In genomic region chr9:118980411-118980823, GRCm38 (mm10) we compare ENCODE assay signal across 8 mouse cellular contexts. TPM values are rescaled to one million over a fixed set of nuclear protein-coding genes. Genes with fewer than 3 reads are reported as not detected.
A peak's percentile ranks its signal among the peaks of the same experiment; 100 is the strongest.
DNase-seq lines count a peak whose midpoint lies in the region; ATAC-seq lines count a peak whose summit lies in the region.

No protein-coding gene starts in this region.

- peaks cover 38% of the 10 kb centered on the region for H3K4me1 ChIP-seq in midbrain, embryonic 10.5 days
- H3K4me1 ChIP-seq in midbrain, embryonic 11.5 days (ENCODE audit: control insufficient read depth, insufficient read depth, low read length) = peaks cover 13% of the 10 kb centered on the region
- H3K4me1 ChIP-seq in heart, embryonic 13.5 days = peaks cover 75% of the 10 kb centered on the region
- peaks cover 37% of the 10 kb centered on the region for H3K4me1 ChIP-seq in neural tube, embryonic 12.5 days

- no peak overlapping the region for H3K4me2 ChIP-seq in midbrain, embryonic 11.5 days
- peak overlapping the region; percentile 14 for H3K4me2 ChIP-seq in heart, embryonic 13.5 days
- peak overlapping the region; percentile 20; the same call in 1 of the 2 replicates for H3K4me2 ChIP-seq in neural tube, embryonic 12.5 days (replicated peaks)

- DNase-seq in midbrain, embryonic 10.5 days (ENCODE audit: low spot score) = peak; percentile 31
- no peak for DNase-seq in midbrain, embryonic 11.5 days (ENCODE audit: low spot score, missing footprints)
- peak; percentile 71 for DNase-seq in embryo, embryonic 10.5 days (ENCODE audit: low spot score)
- peak; percentile 52 to 75 for DNase-seq in layer of hippocampus, adult 18-20 months (ENCODE audit: low spot score in 2 of 2)
- DNase-seq in spleen, postnatal 14 days (ENCODE audit: low spot score in 2 of 2) = no peak
- DNase-seq in gastrocnemius, postnatal 36 days = no peak

- H3K27me3 ChIP-seq in midbrain, embryonic 10.5 days (ENCODE audit: low read depth, poor library complexity, severe bottlenecking) = no peaks in the 10 kb centered on the region
- H3K27me3 ChIP-seq in midbrain, embryonic 11.5 days (ENCODE audit: control insufficient read depth, insufficient read depth, low read length) = no peaks in the 10 kb centered on the region
- no peaks in the 10 kb centered on the region for H3K27me3 ChIP-seq in heart, embryonic 13.5 days (replicated peaks)
- no peaks in the 10 kb centered on the region for H3K27me3 ChIP-seq in neural tube, embryonic 12.5 days (replicated peaks)

- H3K4me3 ChIP-seq in midbrain, embryonic 10.5 days = no peak overlapping the region
- H3K4me3 ChIP-seq in midbrain, embryonic 11.5 days (ENCODE audit: low read depth, low read length) = no peak overlapping the region
- H3K4me3 ChIP-seq in heart, embryonic 13.5 days = no peak overlapping the region
- H3K4me3 ChIP-seq in neural tube, embryonic 12.5 days = no peak overlapping the region

- ATAC-seq in midbrain, embryonic 11.5 days (ENCODE audit: low FRiP score) = no peak
- ATAC-seq in heart, embryonic 13.5 days (ENCODE audit: extremely low read depth, insufficient number of reproducible peaks, low FRiP score, low TSS enrichment) = peak; percentile 48; the same call in 1 of the 2 replicates
- ATAC-seq in neural tube, embryonic 12.5 days (ENCODE audit: low FRiP score, low read depth) = peak; percentile 72

- H3K9ac ChIP-seq in midbrain, embryonic 11.5 days (ENCODE audit: low read length) = no peak overlapping the region
- H3K9ac ChIP-seq in heart, embryonic 13.5 days = peak overlapping the region; percentile 67
- H3K9ac ChIP-seq in neural tube, embryonic 12.5 days = no peak overlapping the region

- peak overlapping the region; percentile 63 for H3K27ac ChIP-seq in midbrain, embryonic 10.5 days (replicated peaks)
- no peak overlapping the region for H3K27ac ChIP-seq in midbrain, embryonic 11.5 days (ENCODE audit: low read depth, low read length)
- H3K27ac ChIP-seq in heart, embryonic 13.5 days (replicated peaks) = peak overlapping the region; percentile 88
- 0 out of 2 replicates have a peak overlapping the region, but pooled peaks have one; percentile 62 for H3K27ac ChIP-seq in neural tube, embryonic 12.5 days

- H3K36me3 ChIP-seq in midbrain, embryonic 10.5 days = peaks cover 4% of the 10 kb centered on the region; the same call in 1 of the 2 replicates
- H3K36me3 ChIP-seq in midbrain, embryonic 11.5 days (ENCODE audit: control insufficient read depth, insufficient read depth, low read length) = no peaks in the 10 kb centered on the region
- H3K36me3 ChIP-seq in heart, embryonic 13.5 days = 0 out of 2 replicates have a peak, but pooled peaks cover 3% of the 10 kb centered on the region
- no peaks in the 10 kb centered on the region for H3K36me3 ChIP-seq in neural tube, embryonic 12.5 days

- WGBS in midbrain, embryonic 10.5 days = 17% methylated on average over 4 of the region's 4 CpGs
- WGBS in midbrain, embryonic 11.5 days = 10% methylated on average over 4 of the region's 4 CpGs
- 5% methylated on average over 4 of the region's 4 CpGs for WGBS in heart, embryonic 13.5 days
- 6% methylated on average over 4 of the region's 4 CpGs for WGBS in neural tube, embryonic 12.5 days

- no peaks in the 10 kb centered on the region for H3K9me3 ChIP-seq in midbrain, embryonic 10.5 days (replicated peaks)
- H3K9me3 ChIP-seq in midbrain, embryonic 11.5 days (ENCODE audit: control insufficient read depth, low read length) = no peaks in the 10 kb centered on the region
- no peaks in the 10 kb centered on the region for H3K9me3 ChIP-seq in heart, embryonic 13.5 days
- H3K9me3 ChIP-seq in neural tube, embryonic 12.5 days = no peaks in the 10 kb centered on the region

- intact Hi-C loops in gastrocnemius, postnatal 36 days (cut with DNase I) = no loop called here

RNA-seq across cellular contexts. Expression of gene Ctdspl, which starts 54.2 kb away (rescaled TPM):
- 6.2 and 6.6 TPM in 2 replicates for polyA plus RNA-seq in midbrain, embryonic 10.5 days (2016; fragmentation: Nextera tagmentation; extraction: Ambion mirVana)
- 4.9 and 5.5 TPM in 2 replicates for polyA plus RNA-seq in midbrain, embryonic 11.5 days (2014; fragmentation: Nextera tagmentation; extraction: Ambion mirVana)
- 6.8 and 8.2 TPM in 2 replicates for polyA plus RNA-seq in heart, embryonic 13.5 days (2015; fragmentation: Nextera tagmentation; extraction: Ambion mirVana)
- total RNA-seq in layer of hippocampus, adult 18-20 months (2021) = 10 to 100 TPM; 25.1 to 27.1 TPM
- polyA plus RNA-seq in neural tube, embryonic 12.5 days (2016; fragmentation: Nextera tagmentation; extraction: Ambion mirVana) = 6.8 and 7.3 TPM in 2 replicates
- 1 to 10 TPM; 4.9 to 5.1 TPM for total RNA-seq in gastrocnemius, postnatal 36 days (2021)

Comparison
In these comparisons a context has a peak if more than half of its experiments do, and no peak if none do; other contexts are left out.
1. DNase-seq: peak in midbrain, embryonic 10.5 days (single experiment), embryo, embryonic 10.5 days (single experiment) and layer of hippocampus, adult 18-20 months (2 of 2); none in midbrain, embryonic 11.5 days (single experiment), spleen, postnatal 14 days (0 of 2) and gastrocnemius, postnatal 36 days (0 of 2).